Mouse (Mus musculus) left cerebral cortex, adult 9 months (tissue): ENCODE results near the gene Bach2.

Source experiments
- DNase-seq, 2 experiments: peaks; one replicate each; pipeline ENCODE4 v3.0.0; 2022; ENCODE audit warnings: low spot score in 2 of 2

Bach2 gene

DNA sequence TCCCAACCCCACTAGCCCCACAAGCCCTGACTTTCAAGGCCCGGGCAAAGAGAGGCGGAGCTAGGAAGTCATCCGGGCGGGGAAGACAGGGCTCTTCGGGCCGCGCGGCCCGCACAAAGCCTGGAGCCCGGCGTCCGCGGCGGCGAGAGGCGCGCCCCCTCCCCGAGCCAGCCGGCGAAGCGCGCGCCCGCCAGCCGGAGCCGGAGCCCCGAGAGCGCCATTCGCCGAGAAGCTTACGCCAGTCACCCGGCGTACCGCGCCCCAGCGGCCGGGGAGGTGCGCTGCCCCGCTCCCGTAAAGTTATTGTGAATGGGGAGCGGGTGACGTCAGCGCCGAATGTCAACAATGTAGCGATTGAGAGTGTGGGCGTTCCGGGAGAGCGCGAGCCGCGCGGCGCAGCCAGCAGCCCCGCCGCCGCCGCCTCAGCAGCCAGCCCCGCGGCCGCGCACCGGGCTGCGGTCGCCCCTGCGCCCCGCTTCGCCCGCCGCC lies at the start of gene Bach2:
Bach2 (plus strand) TSS at position 439 of the 489 bp plus-strand sequence.
- peak; percentile 70 to 92 for DNase-seq

DNA sequence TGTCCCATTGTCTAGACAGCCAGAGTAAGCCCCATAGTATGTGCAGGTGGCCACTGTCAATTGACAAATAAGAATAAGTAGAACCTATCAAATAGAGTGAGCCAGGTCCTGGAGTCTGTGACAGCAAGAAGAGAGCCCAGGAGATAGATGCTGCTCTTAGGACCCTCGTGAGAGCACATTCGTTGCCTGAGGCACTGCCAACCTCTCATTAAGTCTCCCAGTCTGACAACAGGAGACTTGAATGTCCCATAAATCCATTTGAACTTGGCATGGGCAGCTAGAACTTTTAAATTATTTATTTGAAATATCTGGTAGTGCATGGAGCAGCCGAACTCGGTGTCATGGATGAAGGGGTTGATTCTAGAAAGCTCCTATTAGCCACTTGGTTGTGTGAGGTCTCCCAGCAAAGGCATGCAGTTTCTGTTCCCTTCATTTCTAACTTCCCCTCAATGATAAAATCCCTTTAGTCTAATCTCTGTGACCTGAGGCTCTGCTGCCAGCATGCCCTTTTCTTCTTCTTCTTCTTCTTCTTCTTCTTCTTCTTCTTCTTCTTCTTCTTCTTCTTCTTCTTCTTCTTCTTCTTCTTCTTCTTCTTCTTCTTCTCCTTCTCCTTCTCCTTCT lies 49.1 kb upstream of the Bach2 start:
- DNase-seq = no peak

DNA sequence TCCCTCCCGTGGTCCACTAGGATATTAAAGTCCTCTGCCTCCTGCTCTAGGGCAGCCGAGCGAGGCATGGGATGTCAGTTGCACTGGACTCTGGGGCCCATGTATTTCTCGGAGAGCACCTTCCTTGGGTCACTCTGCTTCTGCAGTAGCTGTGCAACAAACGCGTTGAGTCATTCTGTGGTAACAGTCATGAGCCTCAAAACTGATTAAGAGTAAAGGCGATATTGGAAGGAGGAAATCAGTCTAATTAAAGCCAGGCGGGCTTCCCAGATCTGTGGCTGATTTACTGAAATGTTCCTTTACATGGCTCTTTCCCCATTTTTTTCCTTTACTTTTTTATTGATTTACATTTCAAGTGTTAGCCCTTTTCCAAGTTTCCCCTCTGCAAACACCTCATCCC lies 48.1 kb upstream of the Bach2 start:
- no peak for DNase-seq

DNA sequence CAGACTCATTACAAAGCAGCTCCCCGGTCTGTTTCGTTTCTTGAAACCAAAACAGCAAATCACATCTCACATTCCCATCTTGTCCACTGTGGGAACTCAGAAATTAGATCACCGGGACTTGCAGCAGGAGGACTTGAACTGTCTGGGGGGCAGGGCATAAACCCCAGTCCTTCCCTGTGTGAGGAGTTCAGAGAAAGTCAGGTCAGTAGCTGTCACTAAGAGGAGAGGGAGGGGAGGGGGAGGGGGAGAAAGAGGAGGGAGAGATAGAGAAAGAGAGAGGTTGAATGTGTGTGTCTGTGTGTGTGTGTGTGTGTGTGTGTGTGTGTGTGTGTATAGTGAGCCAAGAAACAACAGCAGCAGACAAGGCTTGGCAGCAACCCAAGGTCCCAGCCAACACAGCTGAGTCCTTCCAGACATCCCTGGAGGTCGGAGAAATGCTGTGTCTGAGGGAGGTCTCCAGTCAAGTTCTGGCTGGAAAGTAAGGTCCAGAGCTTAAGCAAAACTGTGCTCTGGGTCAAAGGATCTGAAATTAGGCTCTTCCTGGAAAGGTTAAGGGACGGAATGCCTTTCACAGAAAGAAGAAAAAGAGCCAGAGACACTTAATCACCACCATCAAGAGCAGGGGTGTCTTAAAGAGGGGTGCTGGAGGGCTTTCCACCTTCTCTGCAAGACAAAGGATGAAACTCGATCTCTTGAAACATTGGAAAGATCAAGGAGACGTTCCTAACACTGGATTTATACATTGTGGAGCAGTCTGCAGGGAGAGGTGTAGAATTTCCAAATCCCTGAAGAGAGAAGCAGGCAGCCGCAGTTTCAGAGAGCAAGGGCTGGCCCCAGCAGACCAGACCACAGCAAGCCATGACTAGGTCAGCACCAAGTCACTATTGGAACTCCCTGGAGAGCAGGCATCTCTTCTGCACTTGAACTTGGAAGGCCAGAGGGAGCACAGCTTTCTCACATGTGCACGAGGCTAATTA lies 42.4 kb upstream of the Bach2 start:
- no peak for DNase-seq

DNA sequence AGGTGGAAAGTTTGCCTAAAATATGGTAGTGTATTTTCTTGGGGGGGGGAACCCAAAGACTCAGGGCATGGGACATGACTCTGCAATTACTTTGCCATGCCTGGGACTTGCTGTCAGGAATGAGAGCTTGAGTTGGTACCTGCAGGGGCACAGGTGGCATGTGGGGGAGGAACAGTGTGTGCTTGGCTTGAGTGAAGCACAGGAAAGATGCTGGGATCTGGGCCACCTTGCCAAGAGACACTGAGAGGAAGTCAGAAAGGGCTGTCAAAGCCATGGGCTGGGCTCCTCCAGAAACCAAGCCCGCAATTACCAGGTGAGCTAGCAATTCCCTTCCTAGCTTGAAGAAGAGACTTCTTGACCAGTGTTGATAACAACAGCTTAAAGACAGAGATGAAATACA lies 40.6 kb upstream of the Bach2 start:
- DNase-seq = no peak

DNA sequence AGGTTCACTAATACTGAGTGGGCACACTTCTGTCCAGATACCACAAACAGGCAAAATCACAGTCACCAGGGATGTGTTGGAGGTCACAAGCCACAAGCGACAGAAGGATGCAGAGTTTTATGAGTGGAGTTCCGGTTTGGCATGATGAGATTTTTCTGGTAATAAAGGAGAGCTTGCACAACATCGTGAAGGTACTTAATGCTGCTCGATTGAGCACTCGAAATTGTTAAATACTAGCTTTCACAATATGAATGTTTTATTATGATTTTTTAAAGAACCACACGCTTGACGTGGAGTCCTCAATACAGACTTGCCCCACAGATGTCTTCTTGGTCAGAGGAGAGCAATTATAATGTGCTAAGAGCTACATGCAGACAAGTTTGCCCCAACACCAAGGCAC lies 40.0 kb upstream of the Bach2 start:
- DNase-seq = no peak

DNA sequence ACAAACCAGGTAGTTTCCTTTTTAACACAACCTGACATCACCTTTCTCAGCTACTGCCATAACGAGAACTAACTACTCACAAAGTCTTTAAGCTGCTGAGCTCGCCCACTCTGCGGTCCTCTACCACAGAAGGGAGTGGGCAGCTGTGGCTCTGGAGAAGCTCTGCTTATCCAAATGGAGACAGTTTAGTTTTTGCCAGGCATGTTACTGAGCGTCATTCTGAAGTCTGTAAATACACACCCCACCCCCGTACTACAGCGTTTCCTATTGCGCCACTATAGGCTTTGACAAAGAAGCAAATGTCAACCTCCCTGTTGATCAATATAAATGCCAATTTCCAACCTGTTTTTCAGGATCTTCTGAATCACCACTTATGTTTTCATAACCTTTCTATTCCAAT lies 39.4 kb upstream of the Bach2 start:
- DNase-seq = peak in 1 of 2 experiments; percentile 54

DNA sequence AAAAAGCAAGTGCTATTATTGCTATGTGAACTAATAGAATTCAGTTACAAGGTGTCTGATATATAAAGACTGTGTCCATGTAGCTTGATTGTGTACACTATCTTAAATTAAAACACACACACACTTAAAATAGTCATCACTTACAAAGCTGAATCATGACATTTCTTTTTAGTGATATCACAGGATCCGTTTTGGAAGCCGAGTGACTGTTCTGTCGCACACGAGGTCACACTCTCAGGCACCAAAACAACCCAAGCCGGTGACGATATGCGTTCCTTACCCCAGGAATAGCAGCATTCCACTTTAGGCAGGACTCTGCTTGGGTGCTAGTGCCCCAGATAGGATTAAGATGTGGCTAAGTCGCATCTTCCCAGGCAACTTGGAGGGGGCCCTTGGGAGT lies 37.5 kb upstream of the Bach2 start:
- no peak for DNase-seq

DNA sequence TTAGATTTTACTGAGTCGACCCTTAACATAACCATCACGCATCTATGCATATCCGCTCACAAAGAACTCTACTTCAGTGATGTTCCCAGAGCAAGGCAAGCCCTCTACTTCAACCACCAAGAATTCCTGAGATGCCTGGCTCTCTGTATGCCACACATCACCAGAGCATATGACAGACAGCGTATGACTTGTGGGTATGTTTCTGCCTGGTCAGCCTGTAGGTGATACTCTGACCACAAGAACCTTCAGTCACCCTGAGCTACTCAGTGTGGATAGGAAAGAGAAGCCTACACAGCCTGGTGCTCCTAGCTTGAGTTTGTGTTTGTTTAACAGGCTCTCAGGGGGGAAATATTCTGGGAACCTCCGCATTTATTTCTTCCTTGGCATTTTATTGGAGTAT lies 36.2 kb upstream of the Bach2 start:
- DNase-seq = no peak

DNA sequence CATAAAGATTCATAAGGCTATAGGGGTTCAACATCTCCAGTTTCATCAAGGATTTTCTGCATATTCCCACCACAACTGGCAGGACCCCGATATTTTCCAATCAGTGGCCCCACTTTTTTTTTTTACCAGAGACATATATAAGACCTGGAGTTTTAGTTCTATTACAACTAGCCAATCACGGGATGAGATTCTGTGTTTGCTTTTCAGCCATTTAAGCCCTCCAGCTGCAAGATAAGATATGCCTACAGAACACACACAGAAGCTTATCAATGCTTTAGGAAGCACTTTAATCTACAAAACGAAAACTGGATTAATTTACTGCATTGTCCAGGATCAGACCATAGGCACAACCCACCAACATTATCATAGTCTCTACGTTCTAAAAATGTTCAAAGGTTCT lies 33.8 kb upstream of the Bach2 start:
- DNase-seq = no peak

DNA sequence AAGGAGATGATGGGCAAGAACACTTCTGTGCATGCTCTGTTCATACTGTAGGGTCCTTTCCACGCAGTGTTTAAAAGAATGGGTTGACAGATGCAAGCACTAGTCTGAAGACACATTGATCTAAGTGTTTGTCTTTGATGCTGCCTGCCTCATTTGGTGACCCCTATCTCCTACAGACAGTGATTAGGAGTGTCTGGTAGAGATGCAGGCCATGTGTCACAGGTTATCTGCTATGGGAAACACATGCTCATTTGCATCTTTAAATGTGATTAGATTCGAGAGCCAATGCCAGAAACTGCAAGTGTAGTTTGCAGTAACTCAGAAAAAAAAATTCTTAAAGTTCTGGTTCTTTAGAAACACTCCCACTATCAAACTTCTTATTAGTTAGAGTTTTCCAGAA lies 32.8 kb upstream of the Bach2 start:
- DNase-seq = no peak

DNA sequence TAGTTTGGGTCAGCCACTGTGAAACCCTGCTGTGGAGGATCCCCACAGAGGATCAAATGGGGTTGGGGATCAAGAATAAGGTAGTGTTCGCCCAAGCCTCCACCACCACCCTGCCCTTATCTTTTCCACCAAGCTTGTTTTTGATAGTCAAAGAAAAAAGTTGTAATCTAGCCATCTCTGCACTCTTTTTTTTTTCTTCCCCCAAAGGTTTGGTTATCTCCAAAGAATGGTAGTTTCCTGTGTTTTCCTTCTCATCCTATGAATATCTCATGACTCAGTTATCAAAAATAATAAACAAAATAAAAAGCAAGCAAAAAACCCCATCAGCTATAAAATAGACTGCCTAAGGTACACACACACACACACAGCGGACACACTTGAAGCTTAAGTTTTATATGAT lies 28.6 kb upstream of the Bach2 start:
- DNase-seq = no peak

DNA sequence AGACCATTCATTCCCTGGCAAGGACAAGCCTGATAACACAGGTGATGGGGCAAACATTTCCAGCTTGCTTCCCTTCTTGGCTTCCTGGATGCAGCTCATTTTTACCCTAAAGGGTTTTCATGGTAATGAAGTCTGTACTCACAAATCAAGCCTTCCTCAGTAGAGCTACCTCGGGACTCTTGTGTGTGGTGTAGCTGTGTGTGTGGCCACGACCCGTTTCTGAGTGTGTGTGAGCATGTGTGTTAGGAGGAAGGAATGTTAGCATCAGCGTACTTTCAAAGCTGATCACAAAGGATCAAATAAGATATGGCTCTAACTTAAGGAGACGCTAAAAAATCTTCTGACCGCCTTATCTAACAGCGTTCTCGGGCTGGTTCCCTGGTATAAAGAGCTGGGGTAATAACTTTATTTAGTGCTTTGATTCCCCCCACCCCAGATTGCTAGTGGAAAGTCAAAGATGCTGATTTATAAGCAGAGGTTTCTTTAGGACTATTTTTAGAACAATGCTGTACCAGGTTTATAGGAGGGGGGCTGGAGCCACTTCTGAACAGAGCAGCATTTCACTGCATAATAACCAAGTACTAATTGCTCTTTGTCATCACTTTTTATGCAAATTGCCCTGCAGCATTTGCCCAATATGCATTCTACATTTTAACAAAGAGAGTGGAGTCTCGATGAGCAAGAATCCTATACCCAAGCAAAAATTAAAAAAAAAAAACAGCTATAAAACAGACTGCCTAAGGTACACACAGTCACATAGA lies 28.0 kb upstream of the Bach2 start:
- DNase-seq = no peak

DNA sequence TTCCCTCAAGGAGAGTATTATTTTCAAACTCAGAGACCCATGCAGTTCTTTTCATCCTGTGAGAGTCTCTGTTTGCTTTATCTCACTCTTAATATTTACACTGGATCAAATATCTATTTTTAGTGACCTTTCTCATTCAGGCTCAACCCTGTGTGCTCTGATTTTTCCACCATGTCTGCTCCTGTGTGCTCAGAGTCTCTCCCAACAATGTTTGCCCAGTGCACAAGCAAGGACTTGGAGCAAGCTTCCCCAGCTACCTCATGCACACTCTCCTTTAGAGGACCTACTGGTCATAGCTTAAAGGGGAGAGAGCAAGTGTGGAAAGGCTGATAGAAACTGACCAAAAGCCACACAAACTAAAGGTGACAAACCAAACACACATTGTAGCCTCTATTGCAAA lies 26.0 kb upstream of the Bach2 start:
- DNase-seq = no peak

DNA sequence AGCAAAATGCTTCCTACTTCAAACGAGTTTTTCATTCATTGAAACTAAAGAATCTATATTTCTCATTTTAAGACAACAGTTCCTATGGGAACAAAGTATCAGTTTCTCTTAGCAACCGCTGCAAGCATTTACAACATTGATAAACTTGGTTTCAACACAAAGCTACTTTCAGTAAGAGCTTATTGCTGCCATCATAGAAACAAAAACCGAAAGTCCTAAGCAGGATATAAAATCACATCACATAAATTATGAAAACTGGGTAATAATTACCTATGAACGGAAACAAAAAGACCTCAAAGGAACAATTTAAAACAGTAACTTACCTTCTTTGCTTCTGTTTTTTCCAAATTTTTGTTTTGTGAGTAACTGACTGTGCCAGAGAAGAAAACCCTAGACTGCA lies 22.1 kb upstream of the Bach2 start:
- DNase-seq = no peak

DNA sequence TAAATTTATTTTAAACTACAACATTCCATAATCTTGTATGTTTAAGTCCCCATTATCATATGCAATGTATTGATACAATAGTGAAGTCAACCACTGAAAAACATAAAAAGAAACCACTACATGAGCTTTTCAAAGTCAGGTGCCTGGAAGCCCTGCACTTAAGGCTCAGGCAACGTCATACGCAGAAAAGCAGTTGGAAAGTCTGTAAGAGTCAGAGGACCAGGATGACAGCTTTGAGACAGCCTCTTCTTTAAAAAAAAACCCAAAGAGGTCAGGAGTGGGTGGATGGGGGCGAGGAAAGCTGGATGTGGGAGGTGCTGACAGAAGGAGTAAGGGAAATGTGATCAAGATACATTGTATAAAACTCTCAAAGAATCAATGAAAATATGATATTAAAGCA lies 21.6 kb upstream of the Bach2 start:
- DNase-seq = no peak

DNA sequence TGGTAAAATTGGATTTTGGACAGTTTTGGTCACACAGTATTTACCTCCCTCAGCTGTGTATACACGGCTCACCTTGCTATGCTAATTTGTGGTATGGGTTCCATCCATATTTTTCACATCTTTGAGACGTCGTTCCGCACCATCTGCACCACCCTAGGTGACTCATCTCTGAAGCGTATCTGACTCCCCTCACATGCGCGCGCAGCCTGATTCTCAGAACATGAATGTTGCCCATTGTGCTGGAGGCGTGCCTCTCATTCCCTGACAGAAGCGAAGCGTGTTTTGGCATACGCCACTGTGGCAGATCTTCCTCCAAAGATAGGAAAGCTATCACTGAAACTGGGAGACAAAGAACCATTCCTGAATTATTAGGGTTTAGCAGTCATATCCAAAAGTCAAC lies 21.0 kb upstream of the Bach2 start:
- DNase-seq = peak; percentile 51 to 63

DNA sequence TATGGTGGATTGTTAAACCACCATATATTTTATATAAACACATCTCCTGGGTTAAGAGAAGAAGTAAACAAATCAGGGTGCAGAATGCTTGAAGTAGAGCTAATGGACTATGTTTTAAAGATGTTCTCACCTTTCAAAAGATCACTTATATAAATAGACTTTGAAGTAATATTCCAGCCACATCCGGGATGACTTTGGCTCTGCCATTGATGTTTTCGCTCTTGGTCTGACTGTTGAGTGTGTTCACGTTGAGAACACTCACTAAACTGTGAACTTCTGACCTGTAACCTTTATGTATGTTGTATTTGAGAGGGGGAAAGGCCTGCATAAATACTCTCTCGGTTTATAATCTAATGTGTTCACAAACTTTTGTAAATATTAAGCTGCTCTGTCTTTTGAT lies 20.2 kb upstream of the Bach2 start:
- DNase-seq = no peak

DNA sequence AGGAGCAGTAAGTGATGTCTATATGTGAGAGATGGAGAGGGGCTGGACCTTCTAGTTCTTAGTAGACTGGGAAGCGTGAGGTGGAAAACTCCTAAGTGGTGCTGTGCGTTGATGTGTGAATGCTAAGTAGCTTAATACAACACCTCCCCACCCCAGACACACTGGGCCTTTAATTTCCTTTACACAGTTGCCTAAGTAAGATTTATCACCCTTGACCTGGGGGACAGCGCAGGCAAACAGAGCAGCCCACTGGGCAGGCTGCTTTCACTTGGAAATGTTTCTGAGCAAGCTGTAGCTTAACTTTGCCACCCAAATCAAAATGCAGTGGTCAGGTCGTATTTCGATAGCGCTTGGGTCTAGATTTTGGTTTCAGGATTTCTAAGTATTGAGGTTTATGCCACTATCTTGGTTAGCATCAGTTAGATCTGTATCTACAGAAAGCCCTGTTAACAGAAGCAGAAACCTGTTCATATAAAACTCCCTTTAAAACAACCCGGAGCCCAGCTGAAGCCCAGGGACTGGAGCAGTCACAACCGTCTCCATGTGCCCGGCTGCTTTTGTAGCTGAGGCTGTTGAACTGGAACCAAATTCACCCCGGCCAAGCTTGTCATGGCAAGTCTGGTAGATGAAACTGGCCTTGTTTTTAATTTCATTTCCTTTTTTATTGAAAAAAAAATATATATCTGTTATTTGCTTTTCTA lies 19.0 kb upstream of the Bach2 start:
- DNase-seq = no peak

DNA sequence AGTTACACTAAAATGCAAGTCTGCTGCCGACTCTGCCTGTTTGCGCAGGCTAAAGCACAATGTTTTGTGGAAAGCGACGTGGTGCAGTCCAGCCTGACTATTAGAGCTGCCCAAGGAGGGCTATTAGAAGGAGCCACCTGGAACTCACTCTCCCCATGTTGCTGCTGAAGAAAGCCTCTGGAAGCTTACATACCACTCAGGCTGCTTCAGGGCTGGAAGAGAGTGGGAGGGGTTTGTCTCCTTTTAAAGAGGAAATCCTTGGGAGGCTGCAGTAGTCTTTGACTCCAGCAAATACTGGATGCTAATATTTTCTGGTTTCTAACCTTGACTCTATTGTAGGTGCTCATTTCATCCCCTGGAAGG lies 18.5 kb upstream of the Bach2 start:
- no peak for DNase-seq

DNA sequence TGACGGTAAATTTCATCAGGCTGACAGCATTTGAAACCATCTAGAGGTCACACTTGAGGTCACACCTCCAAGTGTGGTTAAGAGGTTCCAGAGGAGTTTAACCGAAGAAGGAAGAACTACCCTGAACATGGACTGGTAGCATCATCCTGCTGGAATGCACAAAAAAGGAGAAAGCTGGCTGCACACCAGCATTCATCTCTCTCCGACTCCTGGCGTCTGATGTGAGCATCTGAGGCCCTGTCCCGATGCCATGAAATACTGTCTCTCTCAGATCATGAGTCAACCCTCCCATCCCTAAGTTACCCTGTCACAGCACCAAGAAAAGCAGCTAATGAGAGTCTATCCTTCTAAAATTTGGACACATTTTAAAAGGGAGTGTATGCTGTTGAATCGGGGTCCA lies 17.6 kb upstream of the Bach2 start:
- DNase-seq = no peak

DNA sequence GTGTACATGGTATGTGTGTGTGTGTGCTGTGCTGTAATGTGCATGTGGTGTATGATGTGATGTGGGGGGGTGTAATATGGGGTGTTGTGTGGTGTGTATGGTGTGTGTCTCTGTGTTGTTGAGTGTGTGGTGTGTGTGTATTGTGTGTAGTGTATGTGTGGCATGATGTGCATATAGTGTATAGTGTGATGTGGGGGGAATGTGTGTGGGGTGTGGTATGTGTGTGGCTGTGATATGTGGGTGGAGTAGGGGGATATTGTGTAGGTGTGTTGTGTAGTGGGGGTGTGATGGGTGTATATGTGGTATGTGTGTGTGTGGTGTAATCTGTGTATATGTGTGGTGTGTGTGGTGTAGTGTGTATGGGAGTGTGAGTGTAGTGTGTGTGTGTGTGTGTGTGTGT lies 15.0 kb upstream of the Bach2 start:
- no peak for DNase-seq
